Mouse (Mus musculus): Measurements from ENCODE around the gene Tepp. TPM values are rescaled to one million over a fixed set of nuclear protein-coding genes. Genes with fewer than 3 reads are reported as not detected.

The Tepp gene
- total RNA-seq, 4 experiments from 2014 or later = 1.5 to 1.7 (median 1.6) TPM

GRCm38 (mm10) chr8:95331156-95331719, 20.9 kb downstream of the Tepp start:
- DNase-seq = no peak

- DNase-seq = peak; percentile 92
These were observed 21.5 kb downstream of the Tepp start, which contains the start of the genes Zfp319 and Usb1 for GRCm38 (mm10) chr8:95331720-95332436. Zfp319 (minus strand) TSS chr8:95331950. Usb1 (plus strand) TSS chr8:95332284.

GRCm38 (mm10) chr8:95332437-95333199, 22.3 kb downstream of the Tepp start:
- no peak for DNase-seq

GRCm38 (mm10) chr8:95335706-95336105, 25.3 kb downstream of the Tepp start:
- DNase-seq = no peak

- DNase-seq = no peak
These were observed 26.0 kb downstream of the Tepp start for GRCm38 (mm10) chr8:95336363-95336762.

GRCm38 (mm10) chr8:95341721-95342120, 31.4 kb downstream of the Tepp start:
- DNase-seq = peak; percentile 67

- DNase-seq = no peak
These were observed 34.3 kb downstream of the Tepp start for GRCm38 (mm10) chr8:95344668-95345067.

- DNase-seq = peak; percentile 36
These were observed 36.5 kb downstream of the Tepp start for GRCm38 (mm10) chr8:95346643-95347545.

- no peak for DNase-seq
These were observed 38.0 kb downstream of the Tepp start for GRCm38 (mm10) chr8:95348356-95348755.

- DNase-seq = no peak
These were observed 38.7 kb downstream of the Tepp start for GRCm38 (mm10) chr8:95348811-95349630.

- no peak for DNase-seq
These were observed 41.1 kb downstream of the Tepp start for GRCm38 (mm10) chr8:95351461-95351860.

- DNase-seq = peak; percentile 49
These were observed 41.9 kb downstream of the Tepp start, which contains the start of gene Mmp15 for GRCm38 (mm10) chr8:95352151-95352870. Mmp15 (plus strand) TSS chr8:95352268.

GRCm38 (mm10) chr8:95352871-95353866, 42.8 kb downstream of the Tepp start:
- peak; percentile 12 for DNase-seq

GRCm38 (mm10) chr8:95354606-95355005, 44.2 kb downstream of the Tepp start:
- DNase-seq = no peak

- DNase-seq = no peak
These were observed 48.4 kb downstream of the Tepp start for GRCm38 (mm10) chr8:95358550-95359411.

- no peak for DNase-seq
These were observed 50.0 kb downstream of the Tepp start for GRCm38 (mm10) chr8:95360181-95361015.

- no peak for DNase-seq
These were observed 50.6 kb downstream of the Tepp start for GRCm38 (mm10) chr8:95361016-95361341.

Data from adrenal gland, adult 8-10 months (tissue).